Mouse (Mus musculus) CH12.LX (cell line): Measurements from ENCODE around the gene Slamf6. TPM values are rescaled to one million over a fixed set of nuclear protein-coding genes. Genes with fewer than 3 reads are reported as not detected.

Experiments
- DNase-seq: peaks from one replicate; pipeline ENCODE4 v3.0.0-alpha.2; 2013; ENCODE audit errors: extremely low read depth
- H3K27ac ChIP-seq: 2 replicates; pipeline ENCODE4 v1.5.1; 2012; ENCODE audit warnings: low read depth, mild to moderate bottlenecking, control low read depth, moderate library complexity; ENCODE audit not compliant: insufficient read depth
- H3K27me3 ChIP-seq: replicated peaks from 2 replicates; pipeline ENCODE3; 2012; ENCODE audit warnings: inconsistent platforms
- H3K36me3 ChIP-seq, 2 experiments: replicated peaks in 1 of 2; 2 replicates each; pipeline versions ENCODE3 to v1.6.1; 2012; ENCODE audit warnings: inconsistent platforms in 1 of 2, low read length in 1 of 2, mild to moderate bottlenecking in 1 of 2, mixed read lengths in 1 of 2, moderate library complexity in 1 of 2; ENCODE audit not compliant: control insufficient read depth in 1 of 2, insufficient read depth in 1 of 2
- H3K4me1 ChIP-seq, 2 experiments: 2 replicates each; pipeline ENCODE4 v1.6.1; 2012; ENCODE audit warnings: inconsistent platforms in 1 of 2, moderate library complexity in 1 of 2; ENCODE audit not compliant: insufficient read depth in 2 of 2, control insufficient read depth in 1 of 2
- H3K4me2 ChIP-seq: 2 replicates; pipeline ENCODE4 v1.6.1; 2012; ENCODE audit warnings: low read depth, mild to moderate bottlenecking, control low read depth; ENCODE audit not compliant: poor library complexity, insufficient read depth, severe bottlenecking
- H3K4me3 ChIP-seq, 3 experiments: fragments of 150-350 bp in 1 of 3; sonication (generic) in 1 of 3; replicated peaks in 1 of 3; 2 replicates each; pipeline versions ENCODE3 to v1.5.1; 2011 to 2012; ENCODE audit warnings: low read depth in 2 of 3, low read length in 2 of 3, mild to moderate bottlenecking in 2 of 3, moderate library complexity in 2 of 3, control low read depth in 1 of 3, improper control_type of control experiment in 1 of 3, inconsistent platforms in 1 of 3, mixed read lengths in 1 of 3; ENCODE audit not compliant: poor library complexity in 1 of 3
- H3K79me2 ChIP-seq: replicated peaks from 2 replicates; pipeline ENCODE4 v1.6.1; 2012; ENCODE audit warnings: mild to moderate bottlenecking, moderate library complexity; ENCODE audit not compliant: control insufficient read depth, poor library complexity, insufficient read depth, severe bottlenecking; ENCODE audit errors: extremely low read depth
- H3K9ac ChIP-seq: 2 replicates; pipeline ENCODE4 v1.6.1; 2012; ENCODE audit warnings: low read depth, mild to moderate bottlenecking, control low read depth, moderate library complexity; ENCODE audit not compliant: insufficient read depth
- H3K9me3 ChIP-seq: replicated peaks from 2 replicates; pipeline ENCODE3; 2012; ENCODE audit warnings: low read length, inconsistent platforms, mixed read lengths
- E2F4 ChIP-seq: IDR thresholded peaks from 2 replicates; pipeline ENCODE4 v1.6.1; 2011; ENCODE audit warnings: low read depth, low read length, improper control_type of control experiment; ENCODE audit not compliant: insufficient replicate concordance
- ELF1 ChIP-seq: IDR thresholded peaks from 2 replicates; pipeline ENCODE4 v1.6.1; 2014; ENCODE audit warnings: low read depth, mild to moderate bottlenecking, inconsistent platforms, low read length, improper control_type of control experiment
- EP300 ChIP-seq: IDR thresholded peaks from 2 replicates; pipeline ENCODE4 v1.6.1; 2011; ENCODE audit warnings: low read length, improper control_type of control experiment
- IRF4 ChIP-seq: IDR thresholded peaks from 2 replicates; pipeline ENCODE4 v1.6.1; 2014; ENCODE audit warnings: low read depth, mild to moderate bottlenecking, inconsistent platforms, low read length, improper control_type of control experiment
- MXI1 ChIP-seq: IDR thresholded peaks from 2 replicates; pipeline ENCODE4 v1.6.1; 2011; ENCODE audit warnings: mild to moderate bottlenecking, low read depth, low read length, improper control_type of control experiment
- NELFE ChIP-seq: IDR thresholded peaks from 2 replicates; pipeline ENCODE4 v1.6.1; 2011; ENCODE audit warnings: low read depth, low read length, improper control_type of control experiment
- POLR2AphosphoS2 ChIP-seq: IDR thresholded peaks from 2 replicates; pipeline ENCODE4 v1.6.1; 2011; ENCODE audit warnings: low read depth, low read length, improper control_type of control experiment
- SMC3 ChIP-seq: IDR thresholded peaks from 2 replicates; pipeline ENCODE4 v1.6.1; 2011; ENCODE audit warnings: low read depth, low read length, improper control_type of control experiment
- UBTF ChIP-seq: IDR thresholded peaks from 2 replicates; pipeline ENCODE4 v1.6.1; 2012; ENCODE audit warnings: low read depth, mild to moderate bottlenecking, inconsistent platforms, low read length, improper control_type of control experiment, moderate library complexity
- USF1 ChIP-seq: IDR thresholded peaks from 2 replicates; pipeline ENCODE4 v1.6.1; 2014; ENCODE audit warnings: low read depth, mild to moderate bottlenecking, inconsistent platforms, low read length, improper control_type of control experiment
- ZKSCAN1 ChIP-seq: IDR thresholded peaks from 2 replicates; pipeline ENCODE4 v1.6.1; 2012; ENCODE audit warnings: low read depth, inconsistent platforms, low read length, improper control_type of control experiment, borderline replicate concordance
- ZNF384 ChIP-seq: IDR thresholded peaks from 2 replicates; pipeline ENCODE4 v1.6.1; 2012; ENCODE audit warnings: low read depth, low read length, improper control_type of control experiment, inconsistent platforms
- dilution Hi-C: fragments of 300-500 bp; cut with MboI; formaldehyde crosslinking; loops from 2 replicates; pipeline ENCODE4 v1.14.3; 2020; ENCODE audit warnings: low sequenced_read_pairs; ENCODE audit not compliant: extremely low pct_unique_long_range_greater_than_20kb, extremely low pct_ligation_motif_present
- in situ Hi-C: fragments of 300-500 bp; cut with MboI; formaldehyde crosslinking; loops from 3 replicates; pipeline ENCODE4 v1.14.3; 2019; ENCODE audit warnings: low sequenced_read_pairs, low pct_ligation_motif_present, low pct_unique_long_range_greater_than_20kb, mixed read lengths
- polyA plus RNA-seq: library from polyadenylated mRNA; unstranded; fragments of >175 nt; gene quantifications from 2 replicates; pipeline ENCODE4 v1.2.1, GENCODE M21; 2012; ENCODE audit warnings: low read depth; ENCODE audit not compliant: insufficient read length
- total RNA-seq, 2 experiments: library from RNA; depleted of rRNA; stranded (reverse); fragments of 300-350 nt in 1 of 2; fragments of >200 nt in 1 of 2; gene quantifications; 2 replicates each; pipeline ENCODE4 v1.2.3; 2012 to 2014

The Slamf6 gene
- total and polyA plus RNA-seq, 3 experiments, result 50.9 to 180 (median 127) TPM

DNA sequence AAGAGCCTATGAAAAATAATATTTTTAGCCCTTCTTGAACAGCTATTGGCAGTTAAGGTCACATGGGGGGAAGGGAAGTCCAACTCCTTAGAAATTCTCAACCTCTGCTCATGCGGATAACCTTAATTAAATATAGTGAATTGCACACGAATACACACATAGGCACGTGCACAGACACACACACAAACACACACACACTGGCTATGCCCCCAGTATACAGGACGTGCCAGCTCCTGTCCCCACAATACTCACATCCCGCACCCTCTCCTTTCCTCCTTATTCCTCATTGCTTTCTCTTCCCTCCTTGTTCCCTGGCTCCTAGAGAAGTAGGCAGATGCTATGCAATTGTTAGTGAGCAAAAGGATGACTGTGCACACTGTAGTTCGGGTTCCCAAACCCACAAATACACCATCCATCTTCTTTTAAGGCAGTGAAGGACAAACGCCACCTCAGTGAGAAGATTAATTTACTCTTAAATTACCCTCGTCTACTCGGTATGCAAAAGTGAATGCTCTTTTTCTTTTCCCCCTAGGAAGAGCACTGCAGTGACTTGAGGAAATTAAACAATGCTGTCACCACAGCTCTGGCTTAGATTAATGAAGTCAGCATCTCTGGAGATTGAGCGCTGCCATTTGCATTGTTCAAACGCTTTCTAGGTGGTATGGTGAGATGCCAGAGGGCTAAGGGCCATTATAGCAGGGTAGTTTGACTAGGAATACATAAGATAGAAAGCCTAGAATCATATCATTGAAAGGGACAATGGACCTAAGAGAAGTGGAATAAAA, 31.0 kb downstream of the Slamf6 start:
- no peaks in the 10 kb centered on the region for H3K27me3 ChIP-seq
- dilution Hi-C loops (no loop called here), in situ Hi-C loops (no loop called here)
- peaks cover 17 to 77% of the 10 kb centered on the region in 2 experiments for H3K36me3 ChIP-seq
- peaks cover 8% of the 10 kb centered on the region for H3K9me3 ChIP-seq
- no peak for DNase-seq
- peaks cover 2 to 40% of the 10 kb centered on the region in 2 experiments; a peak in 2 of 4 replicates for H3K4me1 ChIP-seq
- H3K27ac ChIP-seq, result no peak overlapping the region
- no peak overlapping the region for H3K4me3 ChIP-seq
- H3K4me2 ChIP-seq, result no peak overlapping the region
- no peaks in the 10 kb centered on the region for H3K79me2 ChIP-seq
- TF ChIP-seq IRF4 (no peak), NELFE (no peak), USF1 (no peak), E2F4 (no peak), SMC3 (no peak)
- H3K9ac ChIP-seq, result no peak overlapping the region

DNA sequence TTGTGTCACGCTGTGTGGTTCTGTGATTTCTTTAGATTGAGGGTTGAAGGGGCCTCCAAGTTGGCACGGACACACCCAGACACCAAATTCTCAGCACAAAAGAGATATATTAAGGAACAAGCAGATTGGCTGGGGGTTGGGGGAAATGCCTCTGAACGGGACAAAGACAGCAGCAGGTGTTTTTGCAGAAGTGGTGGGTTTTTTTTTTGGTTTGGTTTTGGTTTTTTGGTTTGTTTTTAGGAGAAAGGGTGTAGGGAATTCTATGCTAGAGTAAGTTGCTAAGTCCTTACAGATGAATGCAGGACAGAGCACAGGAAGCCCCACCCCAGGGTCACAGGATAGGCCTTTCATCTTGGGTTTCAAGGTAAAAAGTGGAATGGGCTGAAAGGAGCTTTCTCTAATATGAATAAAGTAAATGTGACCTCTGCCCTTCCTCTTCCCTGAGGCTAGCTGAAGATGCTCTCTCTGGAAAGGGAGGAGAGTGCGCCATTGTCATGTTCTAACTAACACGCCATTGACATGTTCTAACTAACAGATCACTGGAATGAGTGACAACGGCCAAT, 31.7 kb downstream of the Slamf6 start:
- H3K4me3 ChIP-seq, result no peak overlapping the region
- peaks cover 2 to 40% of the 10 kb centered on the region in 2 experiments; a peak in 2 of 4 replicates for H3K4me1 ChIP-seq
- no peak for TF ChIP-seq IRF4
- TF ChIP-seq ELF1, result no peak
- TF ChIP-seq POLR2AphosphoS2, result 0 out of 2 replicates have a peak, but pooled peaks have one; percentile 14
- TF ChIP-seq ZKSCAN1, result no peak
- TF ChIP-seq NELFE, result no peak
- TF ChIP-seq ZNF384, result peak; percentile 43; the same call in 1 of the 2 replicates
- no peaks in the 10 kb centered on the region for H3K27me3 ChIP-seq
- no peak overlapping the region for H3K4me2 ChIP-seq
- peaks cover 10% of the 10 kb centered on the region for H3K9me3 ChIP-seq
- dilution Hi-C loops (no loop called here), in situ Hi-C loops (no loop called here)
- peaks cover 15 to 71% of the 10 kb centered on the region in 2 experiments for H3K36me3 ChIP-seq
- H3K9ac ChIP-seq, result no peak overlapping the region
- H3K79me2 ChIP-seq, result no peaks in the 10 kb centered on the region
- peak; percentile 23 for DNase-seq
- no peak overlapping the region for H3K27ac ChIP-seq

DNA sequence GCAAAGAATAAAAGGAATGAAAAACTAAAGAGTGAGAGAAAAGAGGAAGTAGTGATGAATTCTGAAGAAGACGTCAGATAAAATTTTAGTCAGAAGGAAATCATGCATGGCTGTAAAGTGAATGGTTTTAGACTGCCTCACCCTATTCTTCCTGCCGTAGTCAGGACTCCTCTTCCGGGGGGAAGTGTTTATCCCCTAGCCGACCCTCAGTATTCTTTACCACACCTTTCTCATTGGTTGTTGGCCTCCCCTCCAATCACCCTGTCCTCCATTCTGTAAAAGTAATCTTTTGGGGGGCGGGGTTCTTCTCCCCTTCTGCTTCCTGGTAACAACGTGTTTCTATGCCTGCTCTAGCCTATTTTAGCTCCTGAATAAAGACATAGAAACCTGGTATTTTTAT, 37.8 kb downstream of the Slamf6 start:
- H3K9me3 ChIP-seq, result peaks cover 10% of the 10 kb centered on the region
- H3K79me2 ChIP-seq, result no peaks in the 10 kb centered on the region
- no peak overlapping the region for H3K4me3 ChIP-seq
- peaks cover 17 to 37% of the 10 kb centered on the region in 2 experiments; a peak in 3 of 4 replicates for H3K4me1 ChIP-seq
- no peak overlapping the region for H3K27ac ChIP-seq
- no peak overlapping the region for H3K9ac ChIP-seq
- TF ChIP-seq ELF1 (0 out of 2 replicates have a peak, but pooled peaks have one; percentile 31), EP300 (0 out of 2 replicates have a peak, but pooled peaks have one; percentile 26), MXI1 (no peak), UBTF (no peak)
- H3K36me3 ChIP-seq, result peaks cover 5 to 20% of the 10 kb centered on the region in 2 experiments
- H3K4me2 ChIP-seq, result no peak overlapping the region
- dilution Hi-C loops, result no loop called here
- in situ Hi-C loops, result no loop called here
- DNase-seq, result peak; percentile 51
- H3K27me3 ChIP-seq, result no peaks in the 10 kb centered on the region
